Mouse (Mus musculus) stomach, embryonic 16.5 days (tissue): ENCODE results near the gene Stil. TPM values are rescaled to one million over a fixed set of nuclear protein-coding genes. Genes with fewer than 3 reads are reported as not detected.

ENCODE experiments used
- ATAC-seq: fragments of 200-750 bp; cut with Nextera tagmentation; 2 replicates; pipeline ENCODE4 v1.8.0; 2017; ENCODE audit warnings: moderate number of reproducible peaks, moderate TSS enrichment; ENCODE audit not compliant: insufficient read depth, low FRiP score
- H3K27ac ChIP-seq: fragments of 300-500 bp; sonication (generic); 2 replicates; pipeline ENCODE4 v1.5.1; 2014; ENCODE audit warnings: low read length
- H3K27me3 ChIP-seq: fragments of 300-500 bp; sonication (generic); 2 replicates; pipeline ENCODE4 v1.6.1; 2014; ENCODE audit warnings: low read length, control low read depth, mixed read lengths; ENCODE audit not compliant: control insufficient read depth, insufficient read depth
- H3K36me3 ChIP-seq: fragments of 300-500 bp; sonication (generic); 2 replicates; pipeline ENCODE4 v1.6.1; 2014; ENCODE audit warnings: low read length; ENCODE audit not compliant: control insufficient read depth, insufficient read depth
- H3K4me1 ChIP-seq: fragments of 300-500 bp; sonication (generic); 2 replicates; pipeline ENCODE4 v1.6.1; 2014; ENCODE audit warnings: low read length, control low read depth, mixed read lengths; ENCODE audit not compliant: control insufficient read depth, insufficient read depth
- H3K4me2 ChIP-seq: fragments of 300-500 bp; sonication (generic); 2 replicates; pipeline ENCODE4 v1.6.1; 2014; ENCODE audit warnings: low read depth, low read length, mixed read lengths
- H3K4me3 ChIP-seq: fragments of 300-500 bp; sonication (generic); replicated peaks from 2 replicates; pipeline ENCODE4 v1.5.1; 2014; ENCODE audit warnings: mild to moderate bottlenecking, low read length
- H3K9ac ChIP-seq: fragments of 300-500 bp; sonication (generic); 2 replicates; pipeline ENCODE4 v1.6.1; 2014; ENCODE audit warnings: low read length
- H3K9me3 ChIP-seq: fragments of 300-500 bp; sonication (generic); replicated peaks from 2 replicates; pipeline ENCODE4 v1.6.1; 2016; ENCODE audit warnings: low read length, control low read depth; ENCODE audit not compliant: control insufficient read depth
- WGBS: fragments of 180-500 bp; shearing (Covaris S2); extraction: QIAGEN DNeasy Blood & Tissue Kit; methylation state at CpG from one replicate; pipeline ENCODE4 v1.1.7; 2014; 5-methylcytosine and 5-hydroxymethylcytosine counted together
- polyA plus RNA-seq: library from polyadenylated mRNA; unstranded; fragments of >200 nt; fragmentation: Nextera tagmentation; extraction: Ambion mirVana; gene quantifications from 2 replicates; pipeline ENCODE4 v1.2.1, GENCODE M21; 2015

Gene Stil
- polyA plus RNA-seq, 1 experiment from 2014 or later, result 10.2 TPM

GRCm38 (mm10) chr4:114982619-114983018, 17.3 kb upstream of the Stil start:
- Histone ChIP-seq H3K4me3 (no peak overlapping the region), H3K4me2 (no peak overlapping the region), H3K27me3 (no peaks in the 10 kb centered on the region), H3K4me1 (peaks cover 3% of the 10 kb centered on the region; the same call in 1 of the 2 replicates), H3K27ac (no peak overlapping the region), H3K36me3 (no peaks in the 10 kb centered on the region), H3K9ac (no peak overlapping the region), H3K9me3 (no peaks in the 10 kb centered on the region)
- 88% methylated on average over 1 of the region's 1 CpGs for WGBS
- no peak for ATAC-seq

GRCm38 (mm10) chr4:114983020-114983419, 16.9 kb upstream of the Stil start:
- H3K4me1 ChIP-seq, result peaks cover 3% of the 10 kb centered on the region; the same call in 1 of the 2 replicates
- ATAC-seq, result no peak
- no peaks in the 10 kb centered on the region for H3K27me3 ChIP-seq
- H3K4me2 ChIP-seq, result no peak overlapping the region
- WGBS, result 92% methylated on average over 1 of the region's 1 CpGs
- H3K4me3 ChIP-seq, result no peak overlapping the region
- no peaks in the 10 kb centered on the region for H3K36me3 ChIP-seq
- no peaks in the 10 kb centered on the region for H3K9me3 ChIP-seq
- H3K9ac ChIP-seq, result no peak overlapping the region
- no peak overlapping the region for H3K27ac ChIP-seq

- Histone ChIP-seq H3K9me3 (no peaks in the 10 kb centered on the region), H3K27me3 (no peaks in the 10 kb centered on the region), H3K4me3 (peak overlapping the region; percentile 84), H3K4me2 (peak overlapping the region; percentile 59), H3K27ac (peak overlapping the region; percentile 100), H3K4me1 (peaks cover 3% of the 10 kb centered on the region; the same call in 1 of the 2 replicates), H3K36me3 (no peaks in the 10 kb centered on the region), H3K9ac (peak overlapping the region; percentile 97)
- 0% methylated on average over 8 of the region's 8 CpGs for WGBS
- ATAC-seq, result 0 out of 2 replicates have a peak, but pooled peaks have one; percentile 9
Measured at GRCm38 (mm10) chr4:114986211-114986590, 13.8 kb upstream of the Stil start.

GRCm38 (mm10) chr4:114986591-114987432, 13.1 kb upstream of the Stil start, which contains the start of gene Cmpk1:
Cmpk1 (minus strand) TSS chr4:114987241.
- H3K4me1 ChIP-seq, result peaks cover 3% of the 10 kb centered on the region; the same call in 1 of the 2 replicates
- WGBS, result under 1% methylated on average over 91 of the region's 93 CpGs
- H3K27me3 ChIP-seq, result no peaks in the 10 kb centered on the region
- ATAC-seq, result peak; percentile 96
- peak within 1 kb of the TSS; percentile 84 for H3K4me3 ChIP-seq
- peak within 1 kb of the TSS; percentile 59 for H3K4me2 ChIP-seq
- peak within 1 kb of the TSS; percentile 97 for H3K9ac ChIP-seq
- no peaks in the 10 kb centered on the region for H3K36me3 ChIP-seq
- no peaks in the 10 kb centered on the region for H3K9me3 ChIP-seq
- peak within 1 kb of the TSS; percentile 100 for H3K27ac ChIP-seq

GRCm38 (mm10) chr4:114994218-114994617, 5.7 kb upstream of the Stil start:
- H3K9me3 ChIP-seq, result no peaks in the 10 kb centered on the region
- H3K4me3 ChIP-seq, result no peak overlapping the region
- H3K36me3 ChIP-seq, result no peaks in the 10 kb centered on the region
- H3K4me1 ChIP-seq, result no peaks in the 10 kb centered on the region
- 77% methylated on average over 3 of the region's 3 CpGs for WGBS
- H3K9ac ChIP-seq, result no peak overlapping the region
- no peaks in the 10 kb centered on the region for H3K27me3 ChIP-seq
- H3K4me2 ChIP-seq, result no peak overlapping the region
- no peak overlapping the region for H3K27ac ChIP-seq
- ATAC-seq, result no peak

- no peaks in the 10 kb centered on the region for H3K27me3 ChIP-seq
- no peaks in the 10 kb centered on the region for H3K36me3 ChIP-seq
- no peak overlapping the region for H3K27ac ChIP-seq
- WGBS, result 54% methylated on average over 3 of the region's 3 CpGs
- H3K4me1 ChIP-seq, result peaks cover 15% of the 10 kb centered on the region
- H3K9ac ChIP-seq, result no peak overlapping the region
- H3K4me2 ChIP-seq, result no peak overlapping the region
- no peaks in the 10 kb centered on the region for H3K9me3 ChIP-seq
- H3K4me3 ChIP-seq, result no peak overlapping the region
- ATAC-seq, result no peak
Measured at GRCm38 (mm10) chr4:114997051-114997450, 2.9 kb upstream of the Stil start.

- Histone ChIP-seq H3K4me1 (peaks cover 15% of the 10 kb centered on the region), H3K4me2 (peak overlapping the region; percentile 88), H3K9me3 (no peaks in the 10 kb centered on the region), H3K4me3 (peak overlapping the region; percentile 86), H3K36me3 (no peaks in the 10 kb centered on the region), H3K27ac (peak overlapping the region; percentile 97), H3K9ac (peak overlapping the region; percentile 87), H3K27me3 (no peaks in the 10 kb centered on the region)
- ATAC-seq, result peak; percentile 19; the same call in 1 of the 2 replicates
- 9% methylated on average over 9 of the region's 9 CpGs for WGBS
Measured at GRCm38 (mm10) chr4:114999445-114999772, 550 bp upstream of the Stil start.

GRCm38 (mm10) chr4:115000429-115000795, 453 bp downstream of the Stil start:
- WGBS, result under 1% methylated on average over 8 of the region's 8 CpGs
- Histone ChIP-seq H3K4me3 (peak overlapping the region; percentile 86), H3K27ac (peak overlapping the region; percentile 75), H3K9ac (peak overlapping the region; percentile 80), H3K4me1 (peaks cover 15% of the 10 kb centered on the region), H3K36me3 (0 out of 2 replicates have a peak, but pooled peaks cover 3% of the 10 kb centered on the region), H3K4me2 (peak overlapping the region; percentile 56), H3K9me3 (no peaks in the 10 kb centered on the region), H3K27me3 (no peaks in the 10 kb centered on the region)
- ATAC-seq, result no peak

- 91% methylated on average over 3 of the region's 3 CpGs for WGBS
- Histone ChIP-seq H3K9ac (no peak overlapping the region), H3K4me3 (no peak overlapping the region), H3K27ac (no peak overlapping the region), H3K4me2 (no peak overlapping the region), H3K27me3 (no peaks in the 10 kb centered on the region), H3K36me3 (peaks cover 10% of the 10 kb centered on the region), H3K9me3 (no peaks in the 10 kb centered on the region), H3K4me1 (no peaks in the 10 kb centered on the region)
- ATAC-seq, result no peak
Measured at GRCm38 (mm10) chr4:115014276-115014675, 14.3 kb downstream of the Stil start.
